Mouse (Mus musculus) frontal cortex, postnatal 10 days (tissue): ENCODE data around the gene Bmyc.
A peak's percentile ranks its signal among the peaks of the same experiment; 100 is the strongest.
"Not testable (repeated sequence)": the region's sequence is repeated elsewhere in the genome, so short reads cannot be mapped to it uniquely, and the experiment has no call there.

Experiments used
- DNase-seq, 2 experiments: peaks; one replicate each; pipeline ENCODE4 v3.0.0; 2022; ENCODE audit warnings: low spot score in 2 of 2, mixed read lengths in 1 of 2

The Bmyc gene

DNA sequence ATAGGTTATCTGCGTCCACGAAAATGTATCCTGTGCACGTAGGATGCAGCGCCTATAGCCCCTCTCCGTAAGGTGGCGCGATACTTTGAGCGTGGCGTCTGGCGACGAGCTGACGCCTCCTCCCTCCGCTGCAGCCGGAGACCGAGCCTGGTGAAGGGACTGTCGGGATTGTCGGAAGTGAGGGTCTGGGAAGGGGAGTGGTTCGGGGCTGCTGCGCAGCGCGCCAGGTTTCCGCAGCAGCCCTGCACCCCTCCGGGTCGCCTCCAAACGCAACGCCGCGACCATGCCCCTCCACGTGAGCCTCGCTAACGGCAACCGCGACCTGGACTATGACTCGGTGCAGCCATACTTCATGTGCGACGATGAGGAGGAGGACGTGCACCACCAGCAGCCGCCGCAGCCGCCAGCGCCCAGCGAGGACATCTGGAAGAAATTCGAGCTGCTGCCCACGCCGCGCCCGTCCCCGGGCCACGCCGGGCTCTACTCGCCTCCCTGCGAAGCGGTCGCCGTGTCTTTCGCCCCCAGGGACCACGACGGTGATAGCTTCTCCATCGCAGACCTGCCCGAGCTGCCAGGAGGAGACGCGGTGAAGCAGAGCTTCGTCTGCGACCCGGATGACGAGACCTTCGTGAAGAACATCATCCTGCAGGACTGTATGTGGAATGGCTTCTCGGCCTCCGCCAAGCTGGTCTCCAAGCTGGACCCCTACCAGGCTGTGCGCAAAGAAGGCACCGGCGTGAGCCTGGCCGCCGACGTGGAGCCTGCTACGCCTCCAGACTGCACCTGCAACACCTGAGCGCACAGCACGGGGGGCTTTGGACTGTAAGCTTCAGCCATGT is at the start of gene Bmyc:
Gene Bmyc, plus strand, starts transcription at position 97 of the 839 bp plus-strand sequence.
- DNase-seq: peak; percentile 80 to 86

DNA sequence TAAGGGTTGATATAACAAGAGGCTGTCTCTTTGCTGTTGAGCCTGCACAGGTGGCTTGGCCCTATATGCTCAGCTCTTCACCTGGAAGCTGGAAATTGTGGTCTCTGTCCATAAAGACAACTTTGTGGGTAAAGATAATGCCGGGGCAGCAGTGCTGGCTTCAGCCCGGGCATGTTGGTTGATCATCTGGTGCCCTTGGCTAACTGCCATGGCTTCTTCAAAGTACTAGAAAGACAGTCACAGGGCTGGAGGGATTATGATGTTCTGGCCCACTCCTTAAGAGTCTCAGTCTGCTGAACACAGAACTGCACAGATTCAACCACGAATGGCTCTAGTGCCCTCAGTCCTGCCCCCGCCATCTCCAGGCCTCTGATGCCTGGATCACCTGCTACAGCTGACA is 49.3 kb upstream of the Bmyc start:
- DNase-seq: no peak

DNA sequence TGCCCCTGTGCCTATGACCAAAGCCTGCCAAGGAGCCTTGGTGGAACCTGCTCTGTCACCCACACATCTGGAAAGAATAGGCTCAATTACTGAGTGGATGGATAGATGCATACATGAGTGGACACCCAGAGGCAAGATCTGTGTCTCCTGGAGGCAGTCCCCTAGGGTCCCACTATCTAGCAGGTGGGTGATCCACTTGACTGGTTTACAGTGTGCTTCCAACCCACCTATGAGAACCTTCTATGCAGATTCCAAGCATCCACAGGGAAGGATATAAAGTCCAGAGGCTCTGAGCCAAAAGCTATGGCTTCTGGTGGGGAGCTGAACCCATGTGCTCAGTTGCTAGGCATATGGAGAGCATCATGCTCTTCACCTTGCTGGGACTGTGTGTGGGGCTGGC is 48.9 kb upstream of the Bmyc start, which contains the start of gene Lcn5:
Gene Lcn5, plus strand, starts transcription at position 301 of the 400 bp plus-strand sequence.
- DNase-seq: no peak

DNA sequence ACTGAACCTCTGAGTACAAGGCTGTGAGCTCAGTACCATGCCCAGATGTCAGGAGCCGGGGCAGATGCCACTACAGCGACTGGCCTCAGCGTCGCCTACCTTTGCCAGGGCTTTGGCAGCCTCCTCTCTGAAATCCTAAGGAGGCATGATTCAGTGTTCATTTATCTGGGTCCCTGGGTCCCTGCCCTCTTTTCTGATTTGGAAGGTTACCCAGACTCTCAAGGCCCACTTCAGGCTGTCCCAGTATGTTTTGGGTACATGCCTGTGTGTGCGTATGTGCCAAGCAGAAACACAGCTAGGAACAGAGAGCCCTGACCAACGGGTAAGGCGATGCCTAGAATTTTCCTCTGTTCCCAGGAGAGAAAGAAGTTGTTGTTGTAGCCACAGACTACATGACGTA is 46.3 kb upstream of the Bmyc start:
- DNase-seq: no peak

- no peak for DNase-seq
These were observed 45.1 kb upstream of the Bmyc start for GRCm38 (mm10) chr2:25661245-25661970.

GRCm38 (mm10) chr2:25663511-25663910 is 43.0 kb upstream of the Bmyc start:
- peak in 1 of 2 experiments; percentile 26 for DNase-seq

DNA sequence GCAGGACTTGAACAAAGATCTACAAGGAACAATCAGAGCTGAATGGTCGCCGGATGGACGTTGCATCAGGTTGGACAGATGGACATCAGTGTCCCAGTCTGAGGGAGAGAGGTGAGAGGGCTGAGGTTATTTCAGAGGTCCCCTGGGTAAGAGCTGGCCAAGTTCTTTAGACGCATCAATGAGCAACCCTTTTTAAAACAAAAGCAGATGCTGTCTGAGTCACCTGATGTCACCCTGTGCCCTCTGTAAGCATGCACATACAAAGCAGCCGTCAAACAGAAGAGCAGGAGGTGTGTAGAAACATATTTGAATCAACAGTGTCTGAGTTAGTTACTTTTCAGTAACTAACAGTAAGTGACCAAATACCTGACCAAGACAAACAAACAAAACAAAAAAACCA is 42.4 kb upstream of the Bmyc start:
- DNase-seq: no peak

DNA sequence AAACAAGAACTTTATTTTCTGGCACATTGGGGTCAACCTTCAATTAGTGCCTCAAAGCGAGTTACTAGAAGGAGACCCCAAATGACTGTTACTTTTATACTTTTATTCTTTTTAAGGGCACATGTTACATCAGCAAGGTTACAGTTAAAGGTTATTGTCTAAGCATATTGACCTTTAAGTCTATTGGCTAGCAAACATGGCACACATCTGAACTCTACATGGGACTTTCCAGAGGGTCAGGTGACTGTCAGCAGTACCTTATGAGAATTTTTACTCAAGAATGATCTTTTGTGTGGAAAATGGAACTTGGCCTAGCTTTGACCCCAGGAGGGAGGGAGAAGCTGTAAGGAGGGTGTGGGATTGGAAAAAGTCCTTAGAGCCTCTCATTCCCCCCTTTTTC is 40.0 kb upstream of the Bmyc start:
- no peak for DNase-seq

DNA sequence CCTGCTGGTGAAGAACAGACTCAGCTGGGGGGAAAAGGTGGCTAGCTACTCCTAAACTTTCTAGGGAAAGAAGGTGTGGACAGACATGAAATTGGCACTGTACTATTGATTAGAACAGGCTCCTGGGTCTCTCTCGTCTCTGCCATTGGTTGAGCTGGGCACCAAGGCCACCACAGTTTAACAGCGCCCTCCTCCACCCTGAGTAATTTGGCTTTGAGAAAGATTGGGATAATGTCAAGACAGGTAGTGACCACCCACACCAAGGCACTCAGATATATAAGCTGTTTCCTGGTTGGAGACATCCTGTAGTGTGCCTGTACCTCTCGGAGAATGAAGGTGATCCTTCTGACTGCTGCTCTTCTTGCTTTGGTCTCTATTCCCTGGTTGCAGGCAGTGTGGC is 30.1 kb upstream of the Bmyc start, which contains the start of gene Lcn6:
Gene Lcn6, plus strand, starts transcription at position 301 of the 400 bp plus-strand sequence.
- DNase-seq: no peak

DNA sequence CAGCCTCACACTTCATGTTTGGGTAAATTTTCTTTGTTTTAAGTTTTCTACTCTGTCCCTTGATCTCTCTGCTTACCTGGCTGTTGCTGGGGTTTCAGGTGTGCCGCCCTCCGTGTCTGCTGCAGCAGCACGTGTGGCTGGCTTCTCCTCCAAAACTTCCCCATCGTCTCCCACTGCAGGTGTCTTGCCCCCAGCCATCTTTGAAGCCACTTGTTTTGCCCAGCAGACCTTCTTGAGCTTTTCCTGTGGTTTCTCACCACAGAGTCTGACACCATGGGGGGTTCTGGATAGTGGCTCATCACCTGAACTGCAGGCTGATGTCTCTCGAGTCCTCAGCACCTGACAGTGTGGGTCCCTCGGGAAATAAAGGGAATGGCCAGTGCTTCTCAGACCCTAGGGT is 27.0 kb upstream of the Bmyc start:
- DNase-seq: no peak

DNA sequence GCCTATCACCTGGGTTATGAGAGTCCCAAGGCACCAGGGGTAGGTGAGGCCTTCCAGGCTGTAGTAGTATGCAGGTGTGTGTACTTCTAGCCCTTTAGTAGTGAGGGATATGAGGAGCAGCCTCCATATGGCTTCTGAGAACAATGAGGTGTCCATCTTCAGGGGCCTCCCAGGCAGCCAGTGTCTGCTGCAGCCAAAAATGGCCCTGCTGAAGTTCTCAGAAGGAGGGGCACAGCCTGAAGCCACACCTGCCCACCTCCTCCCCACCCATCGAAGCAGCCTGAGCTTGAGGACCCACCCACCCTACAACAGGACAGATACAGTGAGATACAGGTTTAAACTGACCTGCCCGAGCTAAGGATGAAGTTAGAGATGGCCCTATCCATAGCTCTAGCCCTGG is 24.1 kb upstream of the Bmyc start, which contains the start of gene Lcn10:
Gene Lcn10, plus strand, starts transcription at position 301 of the 400 bp plus-strand sequence.
- no peak for DNase-seq

GRCm38 (mm10) chr2:25686941-25687340 is 19.6 kb upstream of the Bmyc start:
- no peak for DNase-seq

- DNase-seq: peak in 1 of 2 experiments; percentile 41
These were observed 11.9 kb upstream of the Bmyc start for GRCm38 (mm10) chr2:25694605-25695004.

DNA sequence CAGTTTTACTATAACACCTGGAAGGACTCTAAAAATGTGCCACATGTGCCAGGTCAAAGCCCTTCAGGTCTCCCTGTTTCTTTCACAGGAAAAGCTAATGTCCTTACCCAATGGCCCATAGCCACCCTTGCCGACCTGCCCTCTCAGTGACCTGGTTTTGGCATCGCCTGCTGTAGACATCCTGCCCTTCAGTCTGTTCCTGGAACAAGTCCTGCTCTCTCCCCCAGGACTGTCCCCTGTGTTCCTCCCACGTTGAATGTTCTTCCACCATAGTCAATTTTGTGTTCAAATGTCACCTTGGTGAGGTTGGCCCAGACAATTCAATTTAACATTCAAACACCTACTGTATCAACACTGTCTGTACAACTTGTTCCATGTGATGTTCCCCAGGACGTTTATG is 9.6 kb upstream of the Bmyc start:
- DNase-seq: no peak

- DNase-seq: no peak
These were observed 7.8 kb upstream of the Bmyc start for GRCm38 (mm10) chr2:25698696-25699095.

GRCm38 (mm10) chr2:25699743-25700142 is 6.8 kb upstream of the Bmyc start, which contains the start of gene Obp2a:
Obp2a (plus strand) TSS chr2:25700043.
- not testable (repeated sequence) for DNase-seq

DNA sequence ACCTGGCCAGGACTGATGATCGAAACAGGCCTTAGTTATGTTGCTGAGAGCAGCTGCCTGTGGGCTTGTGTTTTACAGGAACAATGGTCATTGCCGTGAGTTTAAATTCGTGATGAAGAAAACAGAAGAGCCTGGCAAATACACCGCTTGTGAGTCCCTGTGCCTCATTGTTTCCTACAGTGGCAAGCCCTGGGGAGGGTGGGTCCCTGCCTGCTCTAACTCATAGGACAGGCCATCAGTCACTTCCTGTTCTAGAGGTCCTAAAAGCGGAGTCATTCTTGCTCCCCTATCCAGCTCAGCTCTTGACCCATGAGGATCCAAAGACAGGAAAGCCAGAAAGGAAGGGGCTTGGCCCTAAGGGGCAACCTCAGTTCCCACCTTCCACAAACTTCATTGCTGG is 5.5 kb upstream of the Bmyc start:
- DNase-seq: no peak

DNA sequence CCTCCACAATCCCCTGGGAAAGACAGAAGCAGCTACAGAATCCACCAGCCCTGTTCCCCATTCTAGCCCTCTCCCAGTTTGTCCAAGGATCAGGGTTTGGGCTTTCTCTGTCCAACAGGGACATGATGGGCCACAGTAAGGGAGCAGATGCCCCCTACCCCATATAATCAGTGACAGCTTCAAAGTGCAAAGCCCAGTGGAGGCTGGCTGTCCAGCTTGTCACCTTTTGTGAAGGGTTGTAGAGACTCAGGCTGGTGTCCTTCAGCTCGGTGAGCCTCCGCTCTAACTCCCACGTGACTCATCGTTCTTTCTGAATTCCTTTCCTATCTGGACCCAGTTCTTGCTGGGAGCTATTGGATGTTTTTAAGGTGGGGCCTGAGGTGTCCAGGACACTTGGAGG is 2.8 kb upstream of the Bmyc start:
- no peak for DNase-seq

GRCm38 (mm10) chr2:25708121-25708520 is 1.6 kb downstream of the Bmyc start:
- DNase-seq: peak; percentile 43

GRCm38 (mm10) chr2:25709056-25709455 is 2.5 kb downstream of the Bmyc start:
- DNase-seq: not testable (repeated sequence)

- not testable (repeated sequence) for DNase-seq
These were observed 3.3 kb downstream of the Bmyc start for GRCm38 (mm10) chr2:25709791-25710190.

GRCm38 (mm10) chr2:25711641-25712040 is 5.1 kb downstream of the Bmyc start:
- DNase-seq: not testable (repeated sequence)

DNA sequence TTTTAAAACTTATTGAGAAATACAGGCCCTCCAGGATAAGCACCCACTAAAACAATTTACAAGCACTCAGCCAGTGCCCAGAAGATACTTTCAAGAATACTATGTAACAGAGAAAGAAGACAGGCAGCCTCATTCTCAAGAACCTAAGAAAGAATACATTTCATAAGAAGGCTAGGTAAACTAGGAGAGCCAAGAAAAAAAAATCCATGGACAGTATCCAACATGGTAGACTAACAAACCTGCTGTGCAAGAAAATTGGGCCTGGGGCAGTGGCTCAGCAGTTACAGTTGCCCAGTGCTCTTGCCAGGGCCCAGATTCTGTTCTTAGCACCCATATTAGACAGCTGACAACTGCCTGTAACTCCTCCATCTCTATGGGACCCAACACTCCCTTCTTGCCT is 10.7 kb downstream of the Bmyc start:
- no peak for DNase-seq
